Mouse (Mus musculus): ENCODE measurements around the gene Lyl1.

Gene Lyl1

GRCm38 (mm10) chr8:84703466-84704249 is 2.4 kb downstream of the Lyl1 start:
- peak in 1 of 2 experiments; percentile 39 for DNase-seq (ENCODE audit: low spot score in 2 of 2)

GRCm38 (mm10) chr8:84704356-84704755 is 3.1 kb downstream of the Lyl1 start:
- DNase-seq (ENCODE audit: low spot score in 2 of 2): peak; percentile 77 to 81

GRCm38 (mm10) chr8:84704867-84705831 is 3.9 kb downstream of the Lyl1 start:
- DNase-seq (ENCODE audit: low spot score in 2 of 2): peak in 1 of 2 experiments; percentile 69

GRCm38 (mm10) chr8:84705960-84706359 is 4.7 kb downstream of the Lyl1 start:
- no peak for DNase-seq (ENCODE audit: low spot score in 2 of 2)

GRCm38 (mm10) chr8:84706610-84707266 is 5.5 kb downstream of the Lyl1 start:
- DNase-seq (ENCODE audit: low spot score in 2 of 2): no peak

DNA sequence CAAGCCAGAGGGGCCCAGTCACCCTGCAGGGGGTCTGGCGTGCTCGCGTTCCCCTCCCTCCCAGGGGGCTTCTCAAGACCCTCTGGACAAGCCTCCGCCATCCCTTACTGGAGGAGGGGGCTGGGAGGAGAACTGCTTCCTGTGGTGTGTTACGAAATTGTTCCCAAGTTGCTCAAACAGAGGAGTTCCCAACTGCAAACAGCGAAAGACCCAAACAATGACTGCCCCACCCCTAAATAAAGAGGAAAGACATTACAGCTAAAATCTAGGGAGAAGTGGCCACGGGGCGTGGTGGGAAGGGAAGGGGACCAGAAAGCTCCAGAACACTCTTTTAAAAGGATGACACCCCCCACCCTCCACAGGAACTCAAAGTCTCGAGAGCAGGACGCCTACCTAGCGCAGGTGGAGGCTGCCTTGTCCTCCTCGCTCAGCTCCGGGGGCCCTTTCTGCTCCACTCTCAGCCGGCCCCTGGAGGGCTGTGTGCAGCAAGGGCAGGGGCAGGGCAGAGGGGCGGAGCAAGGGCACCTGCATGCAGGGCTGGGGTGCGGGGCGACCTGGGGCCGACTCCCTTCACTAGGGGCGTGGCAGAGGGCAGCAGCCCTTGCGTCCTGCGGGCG is 6.1 kb downstream of the Lyl1 start:
- peak; percentile 69 to 73 for DNase-seq (ENCODE audit: low spot score in 2 of 2)

DNA sequence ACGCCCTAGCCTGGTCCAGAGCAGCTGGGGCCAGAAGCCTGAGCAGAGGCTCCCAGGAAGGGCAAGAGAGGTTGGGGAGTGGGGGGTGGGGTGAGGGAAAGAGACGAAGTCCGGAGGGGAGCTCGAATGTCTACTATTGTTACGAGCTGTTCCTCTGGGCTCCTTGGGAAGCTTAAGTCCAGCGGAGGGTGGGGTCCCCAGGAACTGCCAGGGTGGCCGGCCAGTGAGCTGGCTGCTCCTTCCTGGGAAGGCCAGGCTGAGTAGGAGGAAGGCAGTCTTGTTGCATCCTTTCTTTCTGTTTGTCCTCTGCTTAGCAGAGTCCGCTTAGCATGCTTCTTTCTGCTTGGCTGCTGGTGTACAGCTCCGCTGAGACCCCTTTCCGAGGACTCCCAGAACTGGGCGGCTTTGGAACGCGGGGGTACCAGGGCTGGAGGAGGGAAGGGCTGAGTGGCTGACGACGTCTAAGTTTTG is 6.8 kb downstream of the Lyl1 start:
- no peak for DNase-seq (ENCODE audit: low spot score in 2 of 2)

DNA sequence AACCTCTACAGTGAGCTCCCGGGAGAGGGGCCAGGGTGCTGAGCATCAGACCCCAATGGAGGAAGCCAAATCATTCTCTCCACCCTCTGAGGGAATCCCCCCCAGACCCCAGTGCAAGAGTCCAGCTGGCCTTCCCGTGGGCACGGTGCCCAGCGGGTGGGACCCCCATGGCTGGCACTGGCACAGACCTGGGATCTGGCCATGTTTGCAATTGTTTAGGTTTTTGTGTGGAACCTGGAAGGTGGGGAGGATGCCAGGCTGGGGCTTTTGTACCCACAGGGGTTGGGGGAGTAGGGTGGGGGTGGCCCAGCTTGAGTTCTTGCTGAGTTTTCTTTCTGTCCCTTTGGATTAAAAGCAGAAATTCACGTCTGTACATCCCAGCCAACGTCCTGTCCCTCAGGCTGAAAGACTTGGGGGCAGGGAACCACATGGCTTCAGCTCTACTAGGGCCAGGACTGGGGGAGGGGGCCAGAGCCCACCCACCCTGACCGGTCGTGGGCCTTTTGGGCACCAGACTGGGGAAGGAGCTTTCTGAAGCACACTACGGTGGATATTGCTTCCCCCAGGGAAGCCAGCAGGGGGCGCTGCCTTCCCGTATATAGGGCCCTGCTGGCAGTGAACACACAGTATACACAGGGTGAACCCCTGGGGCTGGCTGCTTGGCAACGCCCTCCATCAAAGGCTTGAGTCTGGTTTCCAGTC is 7.7 kb downstream of the Lyl1 start:
- DNase-seq (ENCODE audit: low spot score in 2 of 2): peak; percentile 79 to 88

DNA sequence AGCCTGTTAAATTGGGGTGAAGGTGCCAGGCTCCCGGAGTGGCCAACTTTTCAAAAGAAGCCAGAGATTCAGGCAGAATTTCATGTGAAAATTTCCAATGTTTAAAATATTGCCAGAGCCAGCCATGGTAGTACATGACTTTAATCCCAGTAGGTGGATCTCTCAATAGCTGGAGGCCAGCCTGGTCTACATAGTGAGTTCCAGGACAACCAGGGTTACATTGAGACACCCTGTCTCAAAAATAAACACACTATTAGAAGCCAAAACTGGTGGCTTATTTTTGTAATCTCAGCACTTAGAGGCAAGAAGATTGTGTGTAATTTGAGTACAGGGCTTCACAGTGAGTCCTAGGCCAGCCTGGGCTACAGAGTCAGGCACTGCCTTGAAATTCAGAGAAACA is 8.7 kb downstream of the Lyl1 start:
- DNase-seq (ENCODE audit: low spot score in 2 of 2): no peak

DNA sequence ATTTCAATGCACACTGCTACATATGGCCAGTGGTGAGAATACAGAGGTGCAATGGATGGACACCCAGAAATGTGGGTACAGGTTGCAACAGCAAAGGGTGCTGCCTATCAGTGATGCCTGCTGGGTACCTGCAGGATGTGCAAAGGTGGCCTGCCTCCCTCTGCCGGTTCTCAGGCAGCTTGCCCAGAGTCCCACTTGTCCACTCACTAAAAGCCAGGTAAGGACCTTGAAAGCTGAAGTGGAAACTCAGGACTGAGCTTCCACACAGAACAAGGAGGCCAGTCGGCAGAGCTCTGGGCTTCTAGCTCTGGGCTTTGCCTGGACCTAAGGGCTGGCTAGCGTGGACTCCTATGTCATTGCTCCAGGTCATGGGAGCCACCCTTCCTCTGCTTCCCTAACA is 10.1 kb downstream of the Lyl1 start:
- no peak for DNase-seq (ENCODE audit: low spot score in 2 of 2)

DNA sequence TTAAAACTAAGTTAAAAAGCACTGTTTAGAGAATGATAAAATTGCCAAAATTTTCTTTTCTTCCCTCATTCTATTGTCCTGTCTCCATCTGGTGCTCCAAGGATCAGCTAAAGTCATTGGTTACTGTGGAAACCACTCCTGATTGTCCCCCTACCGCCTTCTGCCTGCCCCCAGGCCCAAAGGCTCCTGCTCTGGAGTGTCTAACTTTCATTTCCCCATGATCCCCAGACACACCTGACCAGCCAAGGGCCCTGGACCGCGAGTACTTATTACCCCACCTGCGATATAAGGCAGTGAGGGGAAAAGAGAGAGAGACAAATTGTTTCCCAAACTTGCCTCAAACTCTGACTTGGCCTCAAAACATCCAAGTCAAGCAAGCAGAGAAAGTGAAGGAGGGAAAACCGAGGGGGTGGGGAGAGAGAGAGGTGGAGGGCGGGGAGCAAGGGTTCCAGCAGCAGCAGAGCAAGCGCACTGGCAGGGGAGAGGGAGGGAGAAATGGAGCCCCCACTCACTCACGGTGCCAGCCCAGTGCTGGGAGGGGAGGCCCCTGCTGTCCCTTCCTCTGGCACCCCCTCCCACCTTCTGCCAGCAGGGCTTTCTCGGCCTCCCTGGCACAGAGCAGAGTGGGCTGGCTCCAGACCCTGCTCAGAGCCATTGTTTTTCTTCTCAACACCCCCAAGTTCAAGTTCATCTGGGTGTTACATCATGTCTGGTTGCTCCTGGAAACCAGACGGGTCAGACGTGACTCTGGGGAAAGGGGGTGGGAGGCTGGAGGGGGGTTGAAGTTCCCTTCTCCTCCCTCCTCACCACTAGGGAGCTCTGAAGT is 10.9 kb downstream of the Lyl1 start:
- DNase-seq (ENCODE audit: low spot score in 2 of 2): no peak

DNA sequence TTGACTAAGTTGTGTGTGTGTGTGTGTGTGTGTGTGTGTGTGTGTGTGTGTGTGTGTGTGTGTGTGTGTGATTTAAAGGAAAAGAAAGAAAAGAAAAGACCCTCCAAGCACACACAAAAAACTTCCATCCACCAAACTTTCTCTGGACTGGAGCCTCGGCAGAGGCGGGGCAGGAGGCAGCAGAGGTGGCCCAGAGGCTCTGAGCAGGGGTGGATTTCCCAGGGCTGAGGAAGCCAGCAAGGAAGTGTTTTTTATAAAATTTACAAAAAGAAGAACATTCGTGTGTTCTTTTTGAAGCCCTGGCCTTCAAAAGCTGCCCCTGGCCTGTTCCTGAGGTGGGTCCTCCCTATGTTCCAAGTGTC is 11.5 kb downstream of the Lyl1 start:
- no peak for DNase-seq (ENCODE audit: low spot score in 2 of 2)

- no peak for DNase-seq (ENCODE audit: low spot score in 2 of 2)
These were observed 12.1 kb downstream of the Lyl1 start for GRCm38 (mm10) chr8:84713381-84713780.

GRCm38 (mm10) chr8:84714161-84714560 is 12.9 kb downstream of the Lyl1 start:
- no peak for DNase-seq (ENCODE audit: low spot score in 2 of 2)

DNA sequence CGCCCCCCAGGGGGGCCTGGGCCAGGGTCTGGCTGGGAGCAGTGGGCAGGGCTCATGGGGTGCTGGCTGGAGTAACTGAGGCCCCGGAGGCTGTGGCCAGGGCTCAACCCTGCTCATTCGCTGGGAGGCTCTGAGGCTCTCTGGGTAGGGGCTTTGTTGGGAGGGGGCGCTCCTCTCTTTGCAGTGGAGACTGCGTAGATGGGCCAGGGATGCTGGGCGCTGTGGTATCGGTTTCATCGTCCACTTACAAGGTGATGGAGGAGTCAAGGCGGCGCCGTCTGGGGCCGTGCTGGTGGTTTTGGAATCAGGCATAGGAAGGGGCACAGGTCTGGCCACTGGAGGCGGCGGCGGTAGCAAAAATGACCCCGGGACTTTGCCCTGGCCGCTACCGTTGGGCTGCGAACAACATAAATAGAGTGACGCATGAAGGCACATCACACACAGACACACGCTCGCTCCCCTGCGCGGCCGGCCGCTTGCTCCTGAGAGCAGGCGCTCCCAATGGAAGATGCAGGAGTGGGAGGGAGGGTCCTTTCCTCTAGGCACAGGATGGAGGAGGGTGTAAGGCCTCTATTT is 14.7 kb downstream of the Lyl1 start:
- DNase-seq (ENCODE audit: low spot score in 2 of 2): no peak

- no peak for DNase-seq (ENCODE audit: low spot score in 2 of 2)
These were observed 15.5 kb downstream of the Lyl1 start for GRCm38 (mm10) chr8:84716790-84717189.

DNA sequence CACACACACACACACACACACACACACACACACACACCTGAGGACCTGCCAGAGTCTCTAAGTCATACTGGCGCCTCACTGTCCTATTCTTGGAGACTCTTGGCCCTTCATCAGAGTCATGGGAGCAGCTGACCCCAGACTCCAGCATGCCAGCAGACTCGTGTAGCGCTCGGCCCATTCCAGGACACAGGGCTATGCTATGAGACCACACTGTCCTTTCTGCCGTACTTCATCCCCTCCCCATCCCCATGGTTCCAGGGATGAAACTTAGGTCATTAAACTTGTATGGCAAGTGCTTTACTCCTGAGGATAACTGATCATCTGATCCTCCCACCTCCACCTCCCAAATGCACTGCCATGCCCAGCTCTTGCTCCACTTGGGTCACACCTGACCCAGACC is 17.2 kb downstream of the Lyl1 start:
- no peak for DNase-seq (ENCODE audit: low spot score in 2 of 2)

GRCm38 (mm10) chr8:84718959-84719690 is 17.9 kb downstream of the Lyl1 start:
- no peak for DNase-seq (ENCODE audit: low spot score in 2 of 2)

GRCm38 (mm10) chr8:84722530-84722849 is 21.2 kb downstream of the Lyl1 start:
- no peak for DNase-seq (ENCODE audit: low spot score in 2 of 2)

All from spleen, postnatal 14 days (tissue).